Mouse (Mus musculus) MEL (cell line): ENCODE results near the gene Prim2. TPM values are rescaled to one million over a fixed set of nuclear protein-coding genes. Genes with fewer than 3 reads are reported as not detected.

Experiments
- DNase-seq: peaks from one replicate; pipeline ENCODE4 v3.0.0; 2011; ENCODE audit warnings: low read depth, low spot score
- H3K27ac ChIP-seq: 2 replicates; pipeline ENCODE4 v1.5.1; 2012; ENCODE audit warnings: low read depth, mild to moderate bottlenecking, control low read depth, low read length, moderate library complexity; ENCODE audit not compliant: control insufficient read depth
- H3K27me3 ChIP-seq, 2 experiments: fragments of 150-350 bp in 1 of 2; sonication (generic) in 1 of 2; 2 replicates each; pipeline ENCODE4 v1.6.1; 2012; ENCODE audit warnings: low read length in 2 of 2, mild to moderate bottlenecking in 2 of 2, improper control_type of control experiment in 1 of 2, moderate library complexity in 1 of 2; ENCODE audit not compliant: insufficient read depth in 2 of 2, control insufficient read depth in 1 of 2
- H3K36me3 ChIP-seq, 2 experiments: 2 replicates each; pipeline ENCODE4 v1.6.1; 2012 to 2014; ENCODE audit warnings: low read length in 2 of 2, improper control_type of control experiment in 1 of 2, inconsistent platforms in 1 of 2, mild to moderate bottlenecking in 1 of 2; ENCODE audit not compliant: insufficient read depth in 2 of 2, control insufficient read depth in 1 of 2
- H3K4me1 ChIP-seq, 2 experiments: fragments of 150-350 bp in 1 of 2; sonication (generic) in 1 of 2; 2 replicates each; pipeline ENCODE4 v1.6.1; 2012; ENCODE audit warnings: low read length in 2 of 2, improper control_type of control experiment in 1 of 2, mild to moderate bottlenecking in 1 of 2; ENCODE audit not compliant: insufficient read depth in 2 of 2, control insufficient read depth in 1 of 2
- H3K4me3 ChIP-seq, 2 experiments: fragments of 150-350 bp in 1 of 2; sonication (generic) in 1 of 2; 2 replicates each; pipeline ENCODE4 v1.5.1; 2012; ENCODE audit warnings: low read depth in 2 of 2, low read length in 2 of 2, mild to moderate bottlenecking in 2 of 2, moderate library complexity in 2 of 2, control low read depth in 1 of 2, improper control_type of control experiment in 1 of 2; ENCODE audit not compliant: control insufficient read depth in 1 of 2, insufficient read depth in 1 of 2
- H3K79me2 ChIP-seq: 2 replicates; pipeline ENCODE4 v1.6.1; 2012; ENCODE audit warnings: mild to moderate bottlenecking, low read length, moderate library complexity; ENCODE audit not compliant: control insufficient read depth, poor library complexity, insufficient read depth
- H3K9ac ChIP-seq: 2 replicates; pipeline ENCODE4 v1.6.1; 2012; ENCODE audit warnings: low read depth, mild to moderate bottlenecking, control low read depth, low read length, moderate library complexity; ENCODE audit not compliant: control insufficient read depth, poor library complexity, severe bottlenecking
- H3K9me3 ChIP-seq: fragments of 150-350 bp; sonication (generic); replicated peaks from 2 replicates; pipeline ENCODE4 v1.6.1; 2012; ENCODE audit warnings: mild to moderate bottlenecking, low read length, improper control_type of control experiment, moderate library complexity; ENCODE audit not compliant: insufficient read depth
- CHD1 ChIP-seq: IDR thresholded peaks from 2 replicates; pipeline ENCODE4 v1.6.1; 2012; ENCODE audit warnings: low read depth, mild to moderate bottlenecking, inconsistent platforms, low read length, improper control_type of control experiment
- CHD2 ChIP-seq: IDR thresholded peaks from 2 replicates; pipeline ENCODE4 v1.6.1; 2011; ENCODE audit warnings: low read length, improper control_type of control experiment
- ELF1 ChIP-seq: IDR thresholded peaks from 2 replicates; pipeline ENCODE4 v1.6.1; 2014; ENCODE audit warnings: low read depth, mild to moderate bottlenecking, inconsistent platforms, low read length, improper control_type of control experiment, moderate library complexity
- EP300 ChIP-seq, 2 experiments: IDR thresholded peaks; 2 replicates each; pipeline ENCODE4 v1.6.1; 2011; ENCODE audit warnings: improper control_type of control experiment in 2 of 2, low read length in 2 of 2, low read depth in 1 of 2, mild to moderate bottlenecking in 1 of 2
- ETS1 ChIP-seq: IDR thresholded peaks from 2 replicates; pipeline ENCODE4 v1.6.1; 2012; ENCODE audit warnings: low read depth, mild to moderate bottlenecking, inconsistent platforms, low read length, improper control_type of control experiment, moderate library complexity
- GABPA ChIP-seq: IDR thresholded peaks from 2 replicates; pipeline ENCODE4 v1.6.1; 2012; ENCODE audit warnings: low read depth, mild to moderate bottlenecking, inconsistent platforms, low read length, improper control_type of control experiment, moderate library complexity
- GATA1 ChIP-seq: IDR thresholded peaks from 2 replicates; pipeline ENCODE4 v1.6.1; 2011; ENCODE audit warnings: low read depth, low read length, improper control_type of control experiment
- HCFC1 ChIP-seq: IDR thresholded peaks from 2 replicates; pipeline ENCODE4 v1.6.1; 2012; ENCODE audit warnings: low read depth, mild to moderate bottlenecking, inconsistent platforms, low read length, improper control_type of control experiment, moderate library complexity
- JUND ChIP-seq: IDR thresholded peaks from 2 replicates; pipeline ENCODE4 v1.6.1; 2011; ENCODE audit warnings: low read depth, mild to moderate bottlenecking, improper control_type of control experiment, low read length
- MAFK ChIP-seq: IDR thresholded peaks from 2 replicates; pipeline ENCODE4 v1.6.1; 2011; ENCODE audit warnings: low read depth, mild to moderate bottlenecking, low read length, improper control_type of control experiment, borderline replicate concordance
- MAZ ChIP-seq: IDR thresholded peaks from 2 replicates; pipeline ENCODE4 v1.6.1; 2012; ENCODE audit warnings: low read depth, mild to moderate bottlenecking, inconsistent platforms, low read length, improper control_type of control experiment
- MEF2A ChIP-seq: IDR thresholded peaks from 2 replicates; pipeline ENCODE4 v1.6.1; 2014; ENCODE audit warnings: low read depth, mild to moderate bottlenecking, inconsistent platforms, low read length, improper control_type of control experiment; ENCODE audit not compliant: poor library complexity, insufficient replicate concordance, severe bottlenecking; ENCODE audit errors: extremely low read depth
- MXI1 ChIP-seq: IDR thresholded peaks from 2 replicates; pipeline ENCODE4 v1.6.1; 2011; ENCODE audit warnings: mild to moderate bottlenecking, low read depth, low read length, improper control_type of control experiment
- MYB ChIP-seq: IDR thresholded peaks from 2 replicates; pipeline ENCODE4 v1.6.1; 2011; ENCODE audit warnings: mild to moderate bottlenecking, low read depth, low read length, improper control_type of control experiment
- MYC ChIP-seq: IDR thresholded peaks from 2 replicates; pipeline ENCODE4 v1.6.1; 2011; ENCODE audit warnings: low read depth, mild to moderate bottlenecking, low read length, improper control_type of control experiment, moderate library complexity
- NELFE ChIP-seq: IDR thresholded peaks from 2 replicates; pipeline ENCODE4 v1.6.1; 2011; ENCODE audit warnings: low read depth, low read length, improper control_type of control experiment
- NRF1 ChIP-seq: IDR thresholded peaks from 2 replicates; pipeline ENCODE4 v1.6.1; 2014; ENCODE audit warnings: low read depth, mild to moderate bottlenecking, inconsistent platforms, low read length, improper control_type of control experiment, moderate library complexity; ENCODE audit not compliant: poor library complexity, insufficient read depth, severe bottlenecking
- POLR2A ChIP-seq, 2 experiments: IDR thresholded peaks; 2 replicates each; pipeline ENCODE4 v1.6.1; 2011 to 2012; ENCODE audit warnings: low read length in 2 of 2, mild to moderate bottlenecking in 2 of 2, control low read depth in 1 of 2, improper control_type of control experiment in 1 of 2, low read depth in 1 of 2, moderate library complexity in 1 of 2; ENCODE audit not compliant: control insufficient read depth in 1 of 2, insufficient read depth in 1 of 2, poor library complexity in 1 of 2
- POLR2AphosphoS2 ChIP-seq: IDR thresholded peaks from 2 replicates; pipeline ENCODE4 v1.6.1; 2011; ENCODE audit warnings: low read length, improper control_type of control experiment
- POLR2AphosphoS5 ChIP-seq: IDR thresholded peaks from 2 replicates; pipeline ENCODE4 v1.6.1; 2012; ENCODE audit warnings: low read depth, borderline replicate concordance, mild to moderate bottlenecking, inconsistent platforms, low read length, moderate library complexity, mixed read lengths
- RAD21 ChIP-seq: IDR thresholded peaks from 2 replicates; pipeline ENCODE4 v1.6.1; 2011; ENCODE audit warnings: mild to moderate bottlenecking, low read depth, low read length, improper control_type of control experiment
- RCOR1 ChIP-seq: IDR thresholded peaks from 2 replicates; pipeline ENCODE4 v1.6.1; 2012; ENCODE audit warnings: low read depth, mild to moderate bottlenecking, inconsistent platforms, low read length, improper control_type of control experiment
- SIN3A ChIP-seq: IDR thresholded peaks from 2 replicates; pipeline ENCODE4 v1.6.1; 2012; ENCODE audit warnings: low read length, improper control_type of control experiment, inconsistent platforms
- SMC3 ChIP-seq: IDR thresholded peaks from 2 replicates; pipeline ENCODE4 v1.6.1; 2011; ENCODE audit warnings: low read depth, low read length, improper control_type of control experiment
- TAL1 ChIP-seq: IDR thresholded peaks from 2 replicates; pipeline ENCODE4 v1.6.1; 2012; ENCODE audit warnings: mild to moderate bottlenecking, inconsistent platforms, low read length, moderate library complexity, mixed read lengths
- TBP ChIP-seq: IDR thresholded peaks from 2 replicates; pipeline ENCODE4 v1.8.0; 2011; ENCODE audit warnings: low read depth, low read length, improper control_type of control experiment
- ZKSCAN1 ChIP-seq: IDR thresholded peaks from 2 replicates; pipeline ENCODE4 v1.6.1; 2012; ENCODE audit warnings: low read depth, mild to moderate bottlenecking, inconsistent platforms, low read length, improper control_type of control experiment, moderate library complexity
- ZNF384 ChIP-seq: IDR thresholded peaks from 2 replicates; pipeline ENCODE4 v1.6.1; 2012; ENCODE audit warnings: low read depth, mild to moderate bottlenecking, inconsistent platforms, low read length, improper control_type of control experiment
- polyA plus RNA-seq, 2 experiments: library from polyadenylated mRNA; stranded (reverse) in 1 of 2; unstranded in 1 of 2; fragments of >175 nt in 1 of 2; fragments of >200 nt in 1 of 2; gene quantifications; 2 replicates each; pipeline versions ENCODE4 v1.2.1 to v1.2.4; 2012; ENCODE audit warnings: low replicate concordance in 2 of 2, low read depth in 1 of 2; ENCODE audit not compliant: insufficient read length in 2 of 2, insufficient read depth in 1 of 2, missing spikeins in 1 of 2
- total RNA-seq: library from RNA; depleted of rRNA; stranded (reverse); fragments of 300-350 nt; gene quantifications from 2 replicates; pipeline ENCODE4 v1.2.3, GENCODE M21; 2012

The Prim2 gene
- total and polyA plus RNA-seq, 3 experiments, result 36.1 to 48.9 TPM; not detected in 1

DNA sequence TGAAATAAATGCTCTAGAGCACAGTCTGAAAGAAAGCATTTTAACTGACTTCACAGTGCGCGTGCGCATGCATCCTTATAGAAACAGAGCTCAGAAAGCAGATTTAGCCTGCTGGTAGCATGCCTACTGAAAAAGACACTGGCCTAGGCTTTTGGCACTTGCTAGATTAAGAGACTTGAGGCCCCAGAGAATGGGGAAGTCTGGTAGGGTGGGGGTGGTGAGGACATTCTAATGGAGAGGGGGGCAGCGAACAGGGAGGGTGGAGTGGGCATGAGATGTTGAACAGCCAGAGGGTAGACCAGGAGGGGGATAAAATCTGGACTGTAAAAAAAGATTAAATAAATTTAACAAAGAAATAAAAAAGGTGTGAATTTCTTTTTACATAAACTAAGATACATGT lies 158.3 kb downstream of the Prim2 start:
- TF ChIP-seq EP300 (IDR thresholded peaks at IDR 0.05; ENCODE audit: low read depth in 1 of 2, low read length in 2 of 2), result no peak
- no peak for TF ChIP-seq ETS1
- TF ChIP-seq NELFE, result no peak
- no peak for TF ChIP-seq CHD2
- no peak for TF ChIP-seq SMC3
- TF ChIP-seq MEF2A, result no peak
- no peak for TF ChIP-seq MAZ
- TF ChIP-seq MYC, result no peak
- TF ChIP-seq JUND, result no peak
- TF ChIP-seq HCFC1, result no peak
- no peak for TF ChIP-seq ELF1
- TF ChIP-seq RAD21, result no peak
- TF ChIP-seq CHD1, result no peak
- TF ChIP-seq SIN3A, result no peak
- no peaks in the 10 kb centered on the region for H3K27me3 ChIP-seq
- no peak overlapping the region for H3K9ac ChIP-seq
- no peak overlapping the region for H3K4me3 ChIP-seq
- H3K9me3 ChIP-seq, result no peaks in the 10 kb centered on the region
- H3K79me2 ChIP-seq, result no peaks in the 10 kb centered on the region
- no peaks in the 10 kb centered on the region for H3K4me1 ChIP-seq
- peaks cover 0 to 2% of the 10 kb centered on the region in 2 experiments; a peak in 1 of 4 replicates for H3K36me3 ChIP-seq
- no peak overlapping the region for H3K27ac ChIP-seq
- DNase-seq, result peak; percentile 21

DNA sequence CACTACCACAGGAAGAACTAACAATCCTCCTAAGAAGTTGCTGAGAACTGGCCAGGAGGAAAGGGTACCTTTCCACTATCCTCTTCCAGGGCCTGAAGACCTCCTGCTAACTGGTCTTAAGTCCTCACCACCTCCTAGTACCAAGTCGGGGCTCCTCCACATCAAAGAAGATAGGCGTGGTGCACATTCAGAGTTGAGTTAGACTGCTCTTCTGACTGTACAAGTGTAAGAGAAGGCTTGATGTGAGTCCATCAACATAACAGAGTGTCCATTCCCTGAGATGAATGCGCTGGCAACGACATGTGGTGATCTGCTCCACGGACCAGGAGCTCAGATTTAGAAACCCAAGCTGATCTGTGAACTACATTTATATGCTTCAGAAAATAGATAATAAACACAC lies 165.2 kb downstream of the Prim2 start:
- TF ChIP-seq ZNF384 (no peak), RCOR1 (no peak), TBP (no peak), NRF1 (no peak), POLR2AphosphoS2 (no peak), GATA1 (no peak), MYB (no peak), SIN3A (no peak), MAFK (no peak), MXI1 (no peak), ELF1 (no peak), GABPA (no peak), MYC (no peak), RAD21 (no peak), POLR2AphosphoS5 (no peak), POLR2A (IDR thresholded peaks at IDR 0.05; ENCODE audit: control insufficient read depth in 1 of 2, insufficient read depth in 1 of 2, low read depth in 1 of 2, low read length in 2 of 2, poor library complexity in 1 of 2) (no peak), ZKSCAN1 (no peak), TAL1 (no peak), EP300 (IDR thresholded peaks at IDR 0.05; ENCODE audit: low read depth in 1 of 2, low read length in 2 of 2) (no peak), MAZ (no peak)
- no peak for DNase-seq
- Histone ChIP-seq H3K9ac (no peak overlapping the region), H3K36me3 (peaks cover 0 to 2% of the 10 kb centered on the region in 2 experiments; a peak in 2 of 4 replicates), H3K4me1 (peaks cover 0 to 2% of the 10 kb centered on the region in 2 experiments; a peak in 2 of 4 replicates), H3K4me3 (no peak overlapping the region), H3K27me3 (no peaks in the 10 kb centered on the region), H3K9me3 (no peaks in the 10 kb centered on the region), H3K79me2 (no peaks in the 10 kb centered on the region), H3K27ac (no peak overlapping the region)
